Mouse (Mus musculus): ENCODE results near the gene Mettl17. TPM values are rescaled to one million over a fixed set of nuclear protein-coding genes. Genes with fewer than 3 reads are reported as not detected.
"Not testable (repeated sequence)": the region's sequence is repeated elsewhere in the genome, so short reads cannot be mapped to it uniquely, and the experiment has no call there.

The Mettl17 gene
- polyA plus RNA-seq (2012; ENCODE audit: insufficient read depth, low replicate concordance) = 4.8 and 6.2 TPM in 2 replicates

DNA sequence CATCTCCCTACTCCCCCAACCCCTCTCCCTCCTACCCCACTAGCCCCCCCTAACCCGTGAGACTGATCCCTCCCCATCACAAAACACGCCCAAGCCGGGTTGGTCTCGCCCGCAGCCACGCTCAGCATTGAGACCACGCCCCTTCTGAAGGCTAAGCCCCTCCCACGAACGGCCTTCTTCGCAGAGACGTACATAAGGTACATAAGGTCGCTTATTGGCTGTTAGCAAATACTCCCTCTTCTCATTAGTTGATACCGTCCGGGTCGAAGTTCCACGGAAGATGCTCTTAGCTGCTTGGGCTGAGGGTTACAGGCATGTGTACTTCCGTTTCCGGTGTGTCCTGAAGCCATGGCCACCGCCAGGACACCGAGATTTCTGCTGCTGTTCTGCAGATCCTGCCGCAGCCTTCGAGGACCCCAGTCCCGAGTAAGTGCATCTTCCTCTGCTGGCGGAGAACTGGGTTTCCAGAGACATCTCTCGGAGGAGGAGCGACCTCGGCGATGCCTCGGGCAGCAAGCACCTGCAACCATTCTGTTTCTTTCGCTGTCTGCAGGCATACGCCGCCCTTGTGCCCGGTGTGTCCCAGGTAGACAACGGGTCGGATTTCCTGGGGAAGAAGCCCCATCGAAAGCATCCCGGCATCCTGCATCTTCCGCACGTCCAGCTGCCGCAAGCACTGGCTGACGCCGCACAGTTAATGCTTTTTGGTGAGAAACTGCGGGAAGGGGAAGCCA lies at the start of gene Mettl17:
Mettl17 (plus strand) TSS at position 245 of the 734 bp plus-strand sequence.
- Histone ChIP-seq H3K36me3 (replicated peaks; ENCODE audit: low read length) (peaks cover 29% of the 10 kb centered on the region), H3K27me3 (replicated peaks) (peaks cover 2% of the 10 kb centered on the region), H3K4me3 (replicated peaks) (peak within 1 kb of the TSS; percentile 95), H3K9me3 (no peaks in the 10 kb centered on the region), H3K4me1 (peaks cover 9% of the 10 kb centered on the region)
- TF ChIP-seq GATA1 (IDR thresholded peaks at IDR 0.05; ENCODE audit: borderline replicate concordance, low read length) (no peak), FLI1 (IDR thresholded peaks at IDR 0.05; ENCODE audit: low read length) (peak; percentile 41; the same call in 1 of the 2 replicates)

DNA sequence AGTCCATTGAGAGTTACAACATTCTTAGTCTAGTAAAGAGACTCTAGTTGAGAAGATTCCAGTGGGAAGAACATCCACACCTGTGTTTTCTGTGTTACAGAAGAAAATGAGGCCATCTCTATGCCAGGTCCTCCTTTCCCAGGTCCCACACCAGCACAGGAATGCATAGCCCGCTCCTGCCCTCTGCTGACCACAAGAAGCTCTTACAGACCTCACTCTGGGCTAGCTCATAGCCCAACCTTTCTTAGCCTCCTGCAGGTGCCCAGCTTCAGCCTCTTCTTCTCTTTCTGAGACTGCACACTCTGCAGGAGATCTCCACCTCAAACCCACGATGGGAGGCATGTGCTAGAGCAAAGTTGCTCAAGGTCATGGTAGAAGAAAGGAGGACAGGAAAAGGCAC lies 46.2 kb upstream of the Mettl17 start:
- not testable (repeated sequence) for H3K4me3 ChIP-seq (replicated peaks); H3K9me3 ChIP-seq; H3K36me3 ChIP-seq (replicated peaks; ENCODE audit: low read length); H3K27me3 ChIP-seq (replicated peaks); H3K4me1 ChIP-seq

DNA sequence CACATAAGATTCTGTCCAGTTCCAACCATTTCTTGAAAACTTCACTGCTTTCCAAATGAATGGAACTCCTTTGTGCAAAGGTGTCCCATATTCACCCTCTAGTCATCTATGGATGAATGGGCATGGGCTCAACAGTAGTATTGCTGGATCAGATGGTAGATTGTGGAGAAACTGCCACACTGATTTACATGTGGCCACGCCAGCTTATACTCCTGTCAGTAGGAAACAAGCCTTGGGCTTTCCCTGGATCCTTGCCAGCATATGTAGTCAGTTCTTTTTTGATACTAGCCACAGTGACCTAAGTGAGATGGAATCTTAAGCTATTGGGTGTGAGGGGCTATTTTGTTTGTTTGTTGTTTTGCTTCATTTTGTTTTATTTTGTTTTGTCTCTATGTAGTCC lies 42.4 kb upstream of the Mettl17 start:
- Histone ChIP-seq H3K36me3 (replicated peaks; ENCODE audit: low read length) (no peaks in the 10 kb centered on the region), H3K9me3 (no peaks in the 10 kb centered on the region), H3K4me1 (no peaks in the 10 kb centered on the region), H3K27me3 (replicated peaks) (no peaks in the 10 kb centered on the region), H3K4me3 (replicated peaks) (no peak overlapping the region)
- no peak for TF ChIP-seq FLI1 (IDR thresholded peaks at IDR 0.05; ENCODE audit: low read length)
- TF ChIP-seq GATA1 (IDR thresholded peaks at IDR 0.05; ENCODE audit: borderline replicate concordance, low read length) = no peak

DNA sequence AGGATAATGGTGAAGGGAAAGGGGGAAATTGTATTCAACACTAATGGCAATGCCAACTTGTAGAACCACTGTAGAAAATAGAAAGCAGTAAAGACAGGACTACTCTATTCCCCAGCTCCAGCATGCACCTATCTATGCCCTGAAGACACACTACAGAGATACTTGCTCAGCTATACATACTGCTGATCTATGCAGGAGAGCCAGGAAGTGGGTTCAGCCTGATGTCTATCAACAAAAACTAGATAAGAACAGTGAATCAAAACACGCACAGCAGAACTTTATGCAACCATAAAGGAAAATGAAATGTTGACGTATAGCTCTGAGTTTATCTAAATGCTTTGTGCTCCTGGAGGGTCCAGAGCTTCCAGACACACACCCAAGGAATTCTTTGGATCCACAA lies 41.9 kb upstream of the Mettl17 start:
- Histone ChIP-seq H3K4me1 (no peaks in the 10 kb centered on the region), H3K27me3 (replicated peaks) (no peaks in the 10 kb centered on the region), H3K9me3 (no peaks in the 10 kb centered on the region), H3K4me3 (replicated peaks) (no peak overlapping the region), H3K36me3 (replicated peaks; ENCODE audit: low read length) (no peaks in the 10 kb centered on the region)
- TF ChIP-seq FLI1 (IDR thresholded peaks at IDR 0.05; ENCODE audit: low read length) (no peak), GATA1 (IDR thresholded peaks at IDR 0.05; ENCODE audit: borderline replicate concordance, low read length) (no peak)

DNA sequence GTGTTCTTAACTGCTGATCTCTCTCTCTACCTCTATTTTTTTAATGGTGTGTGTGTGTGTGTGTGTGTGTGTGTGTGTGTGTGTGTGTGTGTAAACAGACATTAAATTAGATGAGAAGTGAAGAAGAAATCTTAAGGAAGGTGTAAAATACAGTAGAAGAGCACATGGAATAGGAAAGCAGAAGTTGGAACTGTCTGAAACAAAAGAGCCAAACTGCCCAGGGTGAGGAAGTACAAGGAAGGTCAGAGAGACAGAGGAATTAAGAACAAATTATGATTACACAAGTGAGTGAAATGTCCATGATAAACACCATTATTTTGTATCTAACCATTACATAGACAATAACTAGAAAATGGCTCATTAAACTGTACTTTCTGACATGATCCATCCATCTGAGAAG lies 40.8 kb upstream of the Mettl17 start:
- no peaks in the 10 kb centered on the region for H3K36me3 ChIP-seq (replicated peaks; ENCODE audit: low read length)
- no peaks in the 10 kb centered on the region for H3K4me1 ChIP-seq
- no peak overlapping the region for H3K4me3 ChIP-seq (replicated peaks)
- no peak for TF ChIP-seq FLI1 (IDR thresholded peaks at IDR 0.05; ENCODE audit: low read length)
- TF ChIP-seq GATA1 (IDR thresholded peaks at IDR 0.05; ENCODE audit: borderline replicate concordance, low read length) = no peak
- no peaks in the 10 kb centered on the region for H3K27me3 ChIP-seq (replicated peaks)
- H3K9me3 ChIP-seq = no peaks in the 10 kb centered on the region

DNA sequence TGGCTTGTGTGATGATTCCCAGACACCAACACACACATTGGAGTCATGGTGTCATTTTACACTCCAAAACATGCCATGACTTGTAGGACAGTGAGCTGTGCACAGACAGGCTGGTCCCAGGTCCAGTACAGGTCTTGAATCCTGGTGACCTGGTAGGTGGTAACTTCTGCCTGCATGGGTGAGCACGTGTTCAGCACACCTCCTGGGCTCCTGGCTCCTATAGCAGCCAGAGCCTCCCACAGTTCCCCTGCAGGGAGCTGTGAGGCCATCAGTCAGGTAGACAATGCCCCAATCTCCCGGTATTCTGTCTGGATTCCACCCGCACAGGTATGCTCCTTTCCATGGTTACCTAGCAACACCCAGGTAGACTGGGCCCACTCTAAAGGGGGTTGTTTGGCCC lies 38.1 kb upstream of the Mettl17 start:
- H3K4me3 ChIP-seq (replicated peaks) = no peak overlapping the region
- TF ChIP-seq GATA1 (IDR thresholded peaks at IDR 0.05; ENCODE audit: borderline replicate concordance, low read length) (no peak), FLI1 (IDR thresholded peaks at IDR 0.05; ENCODE audit: low read length) (no peak)
- H3K27me3 ChIP-seq (replicated peaks) = no peaks in the 10 kb centered on the region
- no peaks in the 10 kb centered on the region for H3K4me1 ChIP-seq
- no peaks in the 10 kb centered on the region for H3K9me3 ChIP-seq
- H3K36me3 ChIP-seq (replicated peaks; ENCODE audit: low read length) = no peaks in the 10 kb centered on the region

DNA sequence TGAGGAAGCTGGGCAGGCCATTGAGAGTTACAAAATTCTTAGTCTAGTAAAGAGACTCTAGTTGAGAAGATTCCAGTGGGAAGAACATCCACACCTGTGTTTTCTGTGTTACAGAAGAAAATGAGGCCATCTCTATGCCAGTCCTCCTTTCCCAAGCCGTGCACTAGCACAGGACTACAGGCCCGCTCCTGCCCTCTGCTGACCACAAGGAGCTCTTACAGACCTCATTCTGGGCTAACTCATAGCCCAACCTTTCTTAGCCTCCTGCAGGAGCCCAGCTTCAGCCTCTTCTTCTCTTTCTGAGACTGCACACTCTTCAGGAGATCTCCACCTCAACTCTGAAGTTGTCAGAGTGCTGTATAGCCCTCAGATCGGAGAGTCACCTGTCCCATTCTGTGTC lies 33.6 kb upstream of the Mettl17 start:
- H3K4me3 ChIP-seq (replicated peaks); H3K27me3 ChIP-seq (replicated peaks); H3K36me3 ChIP-seq (replicated peaks; ENCODE audit: low read length); H3K4me1 ChIP-seq; H3K9me3 ChIP-seq: not testable (repeated sequence)

DNA sequence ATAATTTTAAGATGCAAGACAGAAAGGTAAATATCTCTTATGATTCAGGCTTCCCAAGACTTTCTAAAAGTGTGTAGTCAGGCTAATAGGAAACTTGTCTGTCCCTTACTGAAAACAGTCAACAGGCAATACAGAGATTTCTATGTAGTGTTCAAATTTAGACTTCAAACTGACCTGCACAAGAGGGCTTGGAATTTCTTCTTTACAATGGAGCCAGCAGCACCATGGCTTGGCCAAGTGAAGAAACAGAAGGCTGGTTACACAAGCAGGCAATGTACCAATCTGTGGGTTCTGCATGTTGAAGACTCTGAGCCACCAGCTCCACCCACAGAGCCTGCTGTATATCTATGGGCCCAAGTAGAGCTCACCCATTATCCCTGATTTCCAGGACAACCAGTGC lies 31.2 kb upstream of the Mettl17 start, which contains the start of gene Ear6:
Ear6 (plus strand) TSS at position 301 of the 400 bp plus-strand sequence.
- Histone ChIP-seq H3K4me1 (no peaks in the 10 kb centered on the region), H3K4me3 (replicated peaks) (no peak within 1 kb of the TSS), H3K9me3 (no peaks in the 10 kb centered on the region), H3K36me3 (replicated peaks; ENCODE audit: low read length) (no peaks in the 10 kb centered on the region), H3K27me3 (replicated peaks) (no peaks in the 10 kb centered on the region)
- no peak for TF ChIP-seq GATA1 (IDR thresholded peaks at IDR 0.05; ENCODE audit: borderline replicate concordance, low read length)
- no peak for TF ChIP-seq FLI1 (IDR thresholded peaks at IDR 0.05; ENCODE audit: low read length)

DNA sequence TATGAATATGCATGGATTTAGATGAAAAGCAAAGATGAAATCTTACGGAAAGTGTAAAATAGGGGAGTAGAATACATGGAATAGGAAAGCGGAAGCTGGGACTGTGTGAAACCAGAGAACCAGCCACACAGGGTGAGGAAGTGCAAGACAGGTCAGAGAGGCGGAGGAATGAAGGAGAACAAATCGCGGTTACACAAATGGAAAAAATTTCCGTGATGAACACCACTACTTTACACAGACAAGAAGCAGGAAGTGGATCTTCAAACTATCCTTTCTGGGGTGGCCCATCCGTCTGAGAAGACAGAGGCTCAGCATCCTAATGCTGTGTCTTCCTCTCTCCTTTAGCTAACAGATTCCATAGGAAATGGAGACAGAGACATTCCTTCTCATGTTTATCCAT lies 29.4 kb upstream of the Mettl17 start:
- not testable (repeated sequence) for H3K27me3 ChIP-seq (replicated peaks); H3K4me1 ChIP-seq; H3K4me3 ChIP-seq (replicated peaks); H3K36me3 ChIP-seq (replicated peaks; ENCODE audit: low read length); H3K9me3 ChIP-seq

DNA sequence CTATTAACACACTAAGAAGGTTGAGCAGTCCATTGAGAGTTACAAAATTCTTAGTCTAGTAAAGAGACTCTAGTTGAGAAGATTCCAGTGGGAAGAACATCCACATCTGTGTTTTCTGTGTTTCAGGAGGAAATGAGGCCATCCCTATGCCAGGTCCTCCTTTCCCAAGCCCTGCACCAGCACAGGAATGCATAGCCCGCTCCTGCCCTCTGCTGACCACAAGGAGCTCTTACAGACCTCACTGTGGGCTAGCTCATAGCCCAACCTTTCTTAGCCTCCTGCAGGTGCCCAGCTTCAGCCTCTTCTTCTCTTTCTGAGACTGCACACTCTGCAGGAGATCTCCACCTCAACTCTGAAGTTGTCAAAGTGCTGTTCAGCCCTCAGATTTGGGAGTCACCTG lies 21.0 kb upstream of the Mettl17 start:
- not testable (repeated sequence) for H3K27me3 ChIP-seq (replicated peaks); H3K36me3 ChIP-seq (replicated peaks; ENCODE audit: low read length); H3K9me3 ChIP-seq; H3K4me3 ChIP-seq (replicated peaks); H3K4me1 ChIP-seq

DNA sequence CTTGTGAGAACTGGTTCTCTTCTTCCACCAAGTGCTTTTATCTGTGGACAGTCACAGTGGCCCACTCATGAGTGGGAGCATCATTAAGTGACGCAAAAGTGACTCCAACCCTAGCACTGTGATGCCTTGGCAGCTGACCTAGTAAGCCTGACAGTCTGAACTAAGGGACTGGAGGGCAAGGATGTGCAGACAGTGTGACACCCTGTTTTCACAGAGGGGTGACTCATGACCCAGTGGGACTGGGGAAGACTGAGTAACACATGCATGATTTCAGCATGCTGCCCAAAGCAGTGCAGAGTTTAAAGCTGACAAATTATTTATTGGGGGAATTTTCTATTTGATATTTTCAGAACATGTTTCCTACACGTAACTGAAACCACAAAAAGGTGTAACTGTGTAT lies 13.9 kb upstream of the Mettl17 start:
- TF ChIP-seq GATA1 (IDR thresholded peaks at IDR 0.05; ENCODE audit: borderline replicate concordance, low read length) = no peak
- peaks cover 17% of the 10 kb centered on the region for H3K27me3 ChIP-seq (replicated peaks)
- no peaks in the 10 kb centered on the region for H3K9me3 ChIP-seq
- no peak overlapping the region for H3K4me3 ChIP-seq (replicated peaks)
- no peaks in the 10 kb centered on the region for H3K4me1 ChIP-seq
- H3K36me3 ChIP-seq (replicated peaks; ENCODE audit: low read length) = no peaks in the 10 kb centered on the region
